Mouse (Mus musculus) heart, adult 10 weeks (tissue): ENCODE results near the gene Vldlr. TPM values are rescaled to one million over a fixed set of nuclear protein-coding genes. Genes with fewer than 3 reads are reported as not detected.

Experiments used
- polyA plus RNA-seq: library from polyadenylated mRNA; stranded (reverse); fragments of 350-450 nt; fragmentation: Illumina TruSeq; extraction: RNeasy Lipid Tissue Mini Kit (QIAGEN cat#74804); gene quantifications from one replicate; pipeline ENCODE4 v1.2.3, GENCODE M21; 2014; ENCODE audit warnings: low read depth, low replicate concordance

Vldlr gene
- 151 TPM for polyA plus RNA-seq

DNA sequence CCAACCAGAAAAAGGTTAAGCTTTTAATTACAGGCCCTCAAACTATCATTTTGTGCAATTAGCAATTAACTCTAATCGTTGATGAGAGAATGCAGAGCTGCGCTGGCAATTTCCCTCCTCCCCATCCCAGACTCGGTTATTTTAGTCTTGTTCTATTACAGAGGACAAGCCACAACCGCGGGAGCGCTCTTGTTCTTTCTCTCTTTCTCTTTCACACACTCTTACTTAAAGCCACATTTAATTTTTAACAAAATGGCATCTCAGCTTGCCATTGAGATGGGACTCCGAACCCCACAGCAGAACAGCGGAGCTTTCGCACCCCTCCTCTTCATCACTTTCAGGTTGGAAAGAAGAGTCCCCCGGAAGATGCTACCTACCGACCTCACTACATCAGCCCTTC lies at the start of gene Vldlr:
Gene Vldlr (plus strand): TSS at position 167 of the 400 bp plus-strand sequence.

Other genes with a start within 250 kb of the Vldlr start
- gene Kcnv2, start 106.1 kb downstream of the Vldlr start, polyA plus RNA-seq: 11.4 TPM
- 35.0 TPM for gene Pum3, start 213.3 kb downstream of the Vldlr start, polyA plus RNA-seq